Mouse (Mus musculus): ENCODE measurements at regions not wholly inside any gene's neighbourhood (a gene's known extent, or its start where the extent isn't known, plus 50 kb on each side); places are given as distances from the start of the nearest gene placed in this dataset.

DNA sequence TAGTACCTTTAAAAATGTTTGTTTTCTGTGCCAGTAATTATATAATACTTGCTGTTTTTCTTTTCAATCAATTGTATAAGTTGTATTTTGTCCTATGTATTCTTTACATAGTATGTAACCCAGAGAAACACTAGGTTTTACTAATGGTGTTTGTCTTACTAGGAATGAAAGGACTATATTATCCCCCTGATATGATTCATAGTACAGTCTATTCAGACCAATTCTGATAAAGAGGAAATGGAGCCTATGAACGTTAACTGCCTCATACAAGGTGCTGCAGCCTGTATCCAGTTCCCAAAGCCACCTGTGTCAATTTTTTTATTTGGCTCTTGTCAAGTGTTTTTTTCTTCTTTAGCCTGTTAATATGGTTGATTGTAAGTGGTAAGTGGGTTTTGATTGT lies 144.6 kb downstream of the Ahr start:
- TF ChIP-seq CTCF (IDR thresholded peaks at IDR 0.05; ENCODE audit: low read depth, low read length) (no peak), POLR2A (IDR thresholded peaks at IDR 0.05; ENCODE audit: extremely low read depth, insufficient read depth, low read length) (no peak)

Data from liver, adult 2 months (tissue).